Mouse (Mus musculus) C2C12 (cell line): ENCODE data around the gene Stoml3.

ENCODE experiments used
- CEBPB ChIP-seq: IDR thresholded peaks from one replicate; pipeline ENCODE4 v1.6.1; 2011; ENCODE audit warnings: low read depth, mild to moderate bottlenecking, control low read depth, moderate library complexity
- CTCF ChIP-seq: IDR thresholded peaks from one replicate; pipeline ENCODE4 v1.5.1; 2011; ENCODE audit not compliant: control insufficient read depth, insufficient read depth, insufficient read length
- FOSL1 ChIP-seq: IDR thresholded peaks from one replicate; pipeline ENCODE4 v1.8.0; 2011; ENCODE audit warnings: mild to moderate bottlenecking, low read length; ENCODE audit not compliant: poor library complexity, insufficient read depth, severe bottlenecking
- MAX ChIP-seq: IDR thresholded peaks from one replicate; pipeline ENCODE4 v1.6.1; 2011; ENCODE audit warnings: mild to moderate bottlenecking, control low read depth
- MYOD1 ChIP-seq: IDR thresholded peaks from one replicate; pipeline ENCODE4 v1.6.1; 2011; ENCODE audit warnings: low read depth; ENCODE audit not compliant: control insufficient read depth, insufficient read length
- MYOG ChIP-seq: IDR thresholded peaks from one replicate; pipeline ENCODE4 v1.6.1; 2011; ENCODE audit not compliant: control insufficient read depth, insufficient read length; ENCODE audit errors: extremely low read depth
- USF1 ChIP-seq: IDR thresholded peaks from one replicate; pipeline ENCODE4 v1.6.1; 2011; ENCODE audit warnings: low read depth, mild to moderate bottlenecking, control low read depth, moderate library complexity

DNA sequence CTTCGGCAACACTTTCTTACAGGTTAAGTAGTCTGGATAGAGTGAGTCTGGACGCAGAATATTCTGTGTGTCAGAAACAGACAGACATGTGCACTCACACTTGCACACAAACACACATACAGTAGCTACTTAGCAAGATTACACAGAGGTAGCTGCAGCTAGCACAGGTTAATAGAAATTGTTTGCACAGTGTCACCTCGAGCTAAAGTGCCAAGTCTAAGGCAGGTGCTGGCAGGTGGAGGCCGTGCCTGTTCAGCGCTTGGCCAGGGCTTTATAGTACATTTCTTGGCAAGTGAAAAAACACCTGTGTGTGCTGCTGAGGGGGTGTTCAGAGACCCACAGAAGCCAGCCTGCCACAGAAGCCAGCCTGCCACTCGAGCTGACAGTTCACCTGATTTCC is 41.9 kb downstream of the Stoml3 start:
- no peak for TF ChIP-seq USF1
- TF ChIP-seq CTCF: no peak
- no peak for TF ChIP-seq FOSL1
- TF ChIP-seq MAX: no peak
- TF ChIP-seq CEBPB: no peak
- TF ChIP-seq MYOG: no peak
- TF ChIP-seq MYOD1: no peak
